Mouse (Mus musculus): ENCODE data around the gene Ifitm10.

The Ifitm10 gene

DNA sequence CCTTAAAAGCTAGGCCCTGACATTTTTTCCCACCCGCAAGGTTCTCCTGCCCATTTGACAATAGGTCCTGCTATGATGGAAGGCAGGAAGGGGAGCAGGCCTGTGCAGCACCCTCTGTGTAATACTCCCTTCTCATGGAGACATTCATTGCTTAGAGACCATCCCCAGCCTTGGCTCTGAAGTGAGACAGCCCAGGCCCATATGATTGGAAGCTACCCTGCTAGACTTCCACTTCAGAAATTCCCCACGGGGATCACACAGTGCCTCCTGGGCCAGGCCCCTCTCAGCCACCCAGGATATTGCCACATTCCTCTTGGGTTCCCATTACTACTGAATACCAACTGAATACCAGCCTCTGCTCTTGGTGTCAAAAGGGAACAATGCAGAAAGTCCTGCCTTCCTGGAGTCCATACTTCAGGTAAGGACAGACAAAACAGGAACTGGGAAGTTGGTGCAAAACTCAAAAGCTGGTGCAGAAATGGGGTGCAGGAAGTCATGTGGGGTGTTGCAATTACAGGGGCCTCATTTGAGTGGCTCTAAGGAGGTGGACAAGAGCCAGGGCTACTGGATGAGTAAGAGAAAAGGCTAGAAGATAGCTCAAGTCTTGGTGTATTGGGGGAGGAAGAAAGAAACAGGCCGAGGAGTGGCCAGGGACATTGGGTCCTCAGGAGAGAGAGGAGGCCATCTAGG is 16.6 kb upstream of the Ifitm10 start:
- DNase-seq: no peak

DNA sequence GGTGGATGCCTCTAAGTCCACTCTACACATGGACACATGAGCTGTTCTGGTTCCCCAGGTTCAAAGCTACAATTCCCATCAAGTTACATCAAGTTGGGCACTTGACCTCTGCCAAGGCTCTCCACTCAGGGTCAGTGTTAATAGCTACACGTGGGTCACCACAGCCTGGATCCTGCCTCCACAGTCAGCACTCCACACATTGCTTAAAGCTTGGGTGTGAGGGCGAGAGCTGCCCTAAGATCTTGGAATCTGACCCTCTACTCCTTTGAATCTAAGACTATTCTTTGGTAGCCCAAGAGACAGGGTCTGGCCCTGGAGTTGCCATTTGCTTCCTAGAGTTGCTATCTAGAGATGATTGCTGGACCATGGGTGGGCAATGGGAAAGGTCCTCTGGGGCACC is 15.2 kb upstream of the Ifitm10 start:
- DNase-seq: no peak

DNA sequence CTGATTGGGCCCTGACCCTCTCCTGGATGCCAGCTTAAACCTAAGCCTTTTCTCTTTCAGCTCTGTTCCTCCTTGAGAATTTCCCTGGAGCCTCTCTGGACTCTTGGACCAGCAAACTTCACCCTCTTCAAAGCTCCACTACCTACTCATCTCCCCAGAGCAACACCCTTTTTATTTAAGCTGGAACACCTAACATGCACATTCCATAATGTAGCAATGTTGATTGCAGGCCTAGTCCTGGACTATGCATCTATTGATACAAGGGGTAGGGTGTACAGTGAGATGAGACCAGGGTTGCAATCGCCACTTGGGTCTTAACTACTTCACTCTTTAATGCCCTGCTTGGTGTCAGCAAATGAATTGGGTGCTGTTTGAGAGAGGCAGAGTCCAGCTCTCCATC is 14.6 kb upstream of the Ifitm10 start:
- DNase-seq: no peak

DNA sequence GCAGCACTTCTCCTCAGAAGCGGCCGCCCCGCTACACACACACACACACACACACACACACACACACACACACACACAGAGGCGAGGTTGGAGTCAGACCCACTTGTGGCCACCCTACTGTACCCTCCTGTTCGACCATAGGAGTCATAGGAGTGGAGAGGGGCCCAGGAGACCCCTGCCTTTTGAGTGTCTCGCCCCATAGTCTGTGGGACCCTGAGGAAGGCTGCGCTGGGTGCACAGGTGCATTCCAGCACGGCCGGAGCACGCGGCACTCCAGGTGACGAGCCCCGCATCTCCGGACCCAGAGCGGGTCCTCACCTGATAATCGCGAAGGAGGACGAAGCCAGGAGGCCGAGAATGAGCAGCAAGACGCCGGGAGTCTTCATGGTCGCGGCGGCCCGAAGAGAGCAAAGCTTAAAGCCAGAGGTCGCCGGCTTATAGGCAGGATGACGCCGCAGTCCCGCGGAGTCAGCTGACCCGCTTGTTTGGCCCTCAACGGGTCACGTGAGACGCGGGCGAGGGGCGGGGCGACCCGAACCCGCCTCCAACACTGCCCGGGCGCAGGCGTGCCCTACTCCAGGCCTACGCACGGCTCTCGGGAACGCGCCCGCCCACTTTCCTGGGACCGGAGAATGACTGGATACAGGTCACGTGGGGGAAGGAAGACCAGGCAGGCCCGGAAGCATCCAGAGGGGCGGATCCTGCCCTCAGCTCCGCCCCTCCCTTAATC is 14.0 kb upstream of the Ifitm10 start, which contains the start of gene Ctsd:
Gene Ctsd (minus strand): TSS at position 620 of the 730 bp plus-strand sequence.
- peak; percentile 93 for DNase-seq

GRCm38 (mm10) chr7:142386621-142387201 is 13.2 kb upstream of the Ifitm10 start:
- DNase-seq: peak; percentile 37

- DNase-seq: no peak
Measured at GRCm38 (mm10) chr7:142385742-142386403, 12.3 kb upstream of the Ifitm10 start.

- DNase-seq: no peak
Measured at GRCm38 (mm10) chr7:142384306-142384705, 10.8 kb upstream of the Ifitm10 start.

DNA sequence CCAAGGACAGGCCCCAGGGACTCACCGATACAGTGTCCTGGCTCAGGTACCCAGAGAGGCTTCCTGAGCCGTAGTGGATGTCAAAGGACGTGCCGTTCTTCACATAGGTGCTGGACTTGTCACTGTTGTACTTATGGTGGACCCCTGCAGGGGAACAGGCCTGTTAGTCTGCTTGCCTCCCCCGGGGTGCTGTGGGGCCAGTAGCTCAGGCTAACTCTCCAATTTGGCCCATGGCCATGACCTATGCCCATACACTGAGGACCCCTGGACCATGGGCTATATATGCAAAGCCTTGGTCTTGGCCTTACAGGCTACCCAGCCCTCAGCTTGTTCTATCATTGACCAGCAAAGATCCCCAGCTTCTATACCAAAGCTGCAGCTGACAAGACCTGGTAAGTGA is 9.0 kb upstream of the Ifitm10 start, which contains the start of gene Gm49369:
Gene Gm49369 (minus strand): TSS at position 101 of the 400 bp plus-strand sequence.
- DNase-seq: no peak

GRCm38 (mm10) chr7:142381175-142381574 is 7.6 kb upstream of the Ifitm10 start:
- DNase-seq: peak; percentile 82

- peak; percentile 67 for DNase-seq
Measured at GRCm38 (mm10) chr7:142379186-142379585, 5.6 kb upstream of the Ifitm10 start.

- DNase-seq: no peak
Measured at GRCm38 (mm10) chr7:142377233-142377925, 3.8 kb upstream of the Ifitm10 start.

GRCm38 (mm10) chr7:142376096-142376495 is 2.5 kb upstream of the Ifitm10 start:
- DNase-seq: no peak

GRCm38 (mm10) chr7:142375261-142375724 is 1.7 kb upstream of the Ifitm10 start:
- no peak for DNase-seq

GRCm38 (mm10) chr7:142374413-142375015 is 961 bp upstream of the Ifitm10 start:
- no peak for DNase-seq

- no peak for DNase-seq
Measured at GRCm38 (mm10) chr7:142373039-142373438, 514 bp downstream of the Ifitm10 start.

DNA sequence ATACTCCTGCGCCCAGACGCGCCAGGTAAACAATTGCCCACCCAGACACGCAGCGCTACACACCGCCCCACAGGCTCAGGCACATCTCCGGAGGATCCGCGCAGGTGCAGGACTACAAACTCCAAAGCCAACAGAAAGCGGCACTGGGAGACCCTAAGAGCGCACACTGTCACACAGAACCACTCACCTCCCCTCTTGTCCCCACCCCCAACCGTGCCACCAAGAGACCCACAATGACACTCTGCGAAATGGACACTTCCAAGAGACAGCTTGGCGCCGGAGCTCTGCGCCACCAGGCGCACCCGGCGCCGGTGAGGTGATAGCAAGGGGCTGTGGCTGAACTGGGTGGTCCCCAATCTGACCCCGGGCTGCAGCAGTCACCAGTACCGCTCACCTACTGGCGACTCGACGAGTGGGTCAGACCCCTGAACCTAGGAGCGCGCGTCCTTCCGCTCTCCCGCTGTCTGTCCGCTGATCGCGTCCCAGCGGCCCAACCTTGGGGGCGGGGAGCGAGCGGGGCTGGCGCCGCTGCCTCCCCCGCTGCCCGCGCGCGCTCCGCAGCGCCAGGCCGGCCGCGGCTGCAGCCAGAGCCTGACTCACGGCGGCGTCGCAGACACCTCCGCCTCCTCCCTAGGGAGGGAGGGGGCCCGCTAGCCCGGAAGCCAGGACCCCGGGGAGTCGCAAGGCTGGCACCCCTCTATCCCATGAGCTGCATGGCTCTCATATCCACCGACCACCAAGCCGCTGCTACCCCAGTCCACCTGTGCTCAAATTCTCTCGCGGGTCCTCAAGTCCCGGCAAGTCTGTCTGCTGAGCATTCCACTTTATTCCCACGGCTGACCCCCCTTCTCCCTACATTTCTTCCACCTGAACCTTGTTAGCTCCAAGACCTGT is 1.5 kb downstream of the Ifitm10 start:
- peak; percentile 48 for DNase-seq

DNA sequence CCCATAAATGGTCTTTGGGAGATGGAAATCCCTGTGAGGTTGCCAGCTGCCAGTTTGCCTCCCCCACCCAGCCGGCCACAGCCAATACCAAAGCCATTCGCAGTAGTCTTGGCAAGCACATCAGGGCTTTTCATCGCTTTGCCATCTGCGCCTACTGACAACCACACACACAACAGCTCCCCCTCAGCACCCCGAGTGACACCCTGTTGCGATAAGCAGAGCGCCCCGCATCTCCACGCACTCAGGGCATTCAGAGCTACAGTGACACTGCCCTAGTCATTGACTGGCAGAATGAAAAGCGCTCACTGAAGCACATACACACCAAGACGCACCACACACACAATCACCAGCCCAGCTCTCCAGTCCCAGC is 2.2 kb downstream of the Ifitm10 start:
- DNase-seq: no peak

- no peak for DNase-seq
Measured at GRCm38 (mm10) chr7:142370937-142371336, 2.6 kb downstream of the Ifitm10 start.

GRCm38 (mm10) chr7:142369820-142370219 is 3.7 kb downstream of the Ifitm10 start:
- DNase-seq: no peak

GRCm38 (mm10) chr7:142368856-142369255 is 4.7 kb downstream of the Ifitm10 start:
- no peak for DNase-seq

GRCm38 (mm10) chr7:142363107-142363506 is 10.4 kb downstream of the Ifitm10 start:
- no peak for DNase-seq
